Mouse (Mus musculus): ENCODE measurements around the gene Rpl18.

- TF ChIP-seq MAFK (IDR thresholded peaks at IDR 0.05; ENCODE audit: insufficient read depth, low read depth, low read length) (no peak), ZC3H11A (IDR thresholded peaks at IDR 0.05; ENCODE audit: borderline replicate concordance, low read depth, low read length) (no peak), HCFC1 (IDR thresholded peaks at IDR 0.05; ENCODE audit: borderline replicate concordance, insufficient read depth, low read length) (no peak), CHD2 (IDR thresholded peaks at IDR 0.05; ENCODE audit: low read depth, low read length) (no peak)
Observed at GRCm38 (mm10) chr7:45705873-45706281, 9.4 kb upstream of the Rpl18 start.
